Mouse (Mus musculus): ENCODE measurements around the gene Anxa5. TPM values are rescaled to one million over a fixed set of nuclear protein-coding genes. Genes with fewer than 3 reads are reported as not detected.
A peak's percentile ranks its signal among the peaks of the same experiment; 100 is the strongest.

Gene Anxa5
- polyA plus RNA-seq, 1 experiment from 2014 or later, result 129 TPM

- peaks cover 2% of the 10 kb centered on the region; the same call in 1 of the 2 replicates for H3K4me1 ChIP-seq (ENCODE audit: control insufficient read depth, insufficient read depth, low read length)
- no peaks in the 10 kb centered on the region for H3K36me3 ChIP-seq (replicated peaks; ENCODE audit: control insufficient read depth, insufficient read depth, low read depth, low read length)
- H3K27me3 ChIP-seq (ENCODE audit: control insufficient read depth, insufficient read depth, low read length), result no peaks in the 10 kb centered on the region
- H3K9me3 ChIP-seq (replicated peaks; ENCODE audit: control insufficient read depth, low read length), result no peaks in the 10 kb centered on the region
- no peak overlapping the region for H3K27ac ChIP-seq (replicated peaks; ENCODE audit: low read depth, low read length)
- no peak overlapping the region; the same call in 1 of the 2 replicates for H3K4me2 ChIP-seq (ENCODE audit: low read depth, low read length)
- DNase-seq (ENCODE audit: low spot score) (no peak), ATAC-seq (replicated peaks; ENCODE audit: insufficient number of reproducible peaks, low FRiP score, low TSS enrichment, low read depth) (no peak)
- WGBS, result 79% methylated on average over 5 of the region's 5 CpGs
- no peak overlapping the region for H3K9ac ChIP-seq (replicated peaks; ENCODE audit: low read length)
- peak overlapping the region; percentile 67; the same call in 1 of the 2 replicates for H3K4me3 ChIP-seq (ENCODE audit: low read depth, low read length)
Observed at GRCm38 (mm10) chr3:36474421-36474820, 1.3 kb downstream of the Anxa5 start.

DNA sequence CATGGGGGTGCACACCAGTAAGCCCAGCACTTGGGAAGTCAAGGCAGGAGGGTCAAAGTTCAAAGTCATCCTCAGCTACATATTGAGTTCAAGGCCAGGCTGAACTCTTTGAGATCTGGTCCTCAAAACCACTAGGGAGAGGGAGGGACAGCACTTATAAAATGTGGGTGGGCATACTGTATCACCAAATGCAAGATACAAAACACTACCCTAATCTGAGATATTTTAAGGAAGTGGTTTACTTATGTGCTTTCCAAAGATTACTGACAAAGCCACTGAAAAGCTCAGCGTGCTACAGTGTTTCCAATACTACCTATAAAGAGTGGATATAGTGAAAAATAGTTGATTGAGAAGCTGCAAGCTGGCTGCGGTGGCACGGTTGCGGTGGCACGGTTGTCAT, 2.5 kb downstream of the Anxa5 start:
- DNase-seq (ENCODE audit: low spot score) (no peak), ATAC-seq (replicated peaks; ENCODE audit: insufficient number of reproducible peaks, low FRiP score, low TSS enrichment, low read depth) (no peak)
- H3K4me3 ChIP-seq (ENCODE audit: low read depth, low read length), result no peak overlapping the region
- WGBS, result 96% methylated on average over 5 of the region's 5 CpGs
- no peaks in the 10 kb centered on the region for H3K9me3 ChIP-seq (replicated peaks; ENCODE audit: control insufficient read depth, low read length)
- H3K27me3 ChIP-seq (ENCODE audit: control insufficient read depth, insufficient read depth, low read length), result no peaks in the 10 kb centered on the region
- H3K27ac ChIP-seq (replicated peaks; ENCODE audit: low read depth, low read length), result no peak overlapping the region
- peaks cover 2% of the 10 kb centered on the region; the same call in 1 of the 2 replicates for H3K4me1 ChIP-seq (ENCODE audit: control insufficient read depth, insufficient read depth, low read length)
- no peak overlapping the region for H3K9ac ChIP-seq (replicated peaks; ENCODE audit: low read length)
- no peak overlapping the region for H3K4me2 ChIP-seq (ENCODE audit: low read depth, low read length)
- no peaks in the 10 kb centered on the region for H3K36me3 ChIP-seq (replicated peaks; ENCODE audit: control insufficient read depth, insufficient read depth, low read depth, low read length)

GRCm38 (mm10) chr3:36471856-36472255, 3.8 kb downstream of the Anxa5 start:
- Histone ChIP-seq H3K27ac (replicated peaks; ENCODE audit: low read depth, low read length) (no peak overlapping the region), H3K27me3 (ENCODE audit: control insufficient read depth, insufficient read depth, low read length) (no peaks in the 10 kb centered on the region), H3K4me3 (ENCODE audit: low read depth, low read length) (no peak overlapping the region), H3K4me2 (ENCODE audit: low read depth, low read length) (no peak overlapping the region), H3K36me3 (replicated peaks; ENCODE audit: control insufficient read depth, insufficient read depth, low read depth, low read length) (no peaks in the 10 kb centered on the region), H3K9me3 (replicated peaks; ENCODE audit: control insufficient read depth, low read length) (no peaks in the 10 kb centered on the region), H3K4me1 (ENCODE audit: control insufficient read depth, insufficient read depth, low read length) (peaks cover 2% of the 10 kb centered on the region; the same call in 1 of the 2 replicates), H3K9ac (replicated peaks; ENCODE audit: low read length) (no peak overlapping the region)
- DNase-seq (ENCODE audit: low spot score) (no peak), ATAC-seq (replicated peaks; ENCODE audit: insufficient number of reproducible peaks, low FRiP score, low TSS enrichment, low read depth) (no peak)
- WGBS, result 77% methylated on average over 4 of the region's 4 CpGs

DNA sequence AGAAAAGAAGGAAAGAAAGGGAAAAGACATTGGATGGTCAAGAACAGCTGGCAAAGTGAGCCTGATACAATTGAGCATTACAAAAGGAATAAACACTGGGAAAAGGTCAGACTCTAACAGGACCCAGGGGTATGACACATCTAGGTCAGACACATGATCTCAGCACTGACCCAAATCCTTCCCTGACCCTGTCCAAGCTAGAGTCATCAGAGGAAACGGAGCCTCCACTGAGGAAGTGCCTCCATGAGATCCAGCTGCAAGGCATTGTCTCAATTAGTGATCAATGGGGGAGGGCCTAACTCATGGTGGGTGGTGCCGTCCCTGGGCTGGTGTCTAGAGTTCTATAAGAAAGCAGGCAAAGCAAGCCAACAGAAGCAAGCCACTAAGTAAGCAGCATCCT, 6.8 kb downstream of the Anxa5 start:
- DNase-seq (ENCODE audit: low spot score) (no peak), ATAC-seq (replicated peaks; ENCODE audit: insufficient number of reproducible peaks, low FRiP score, low TSS enrichment, low read depth) (no peak)
- Histone ChIP-seq H3K4me1 (ENCODE audit: control insufficient read depth, insufficient read depth, low read length) (no peaks in the 10 kb centered on the region), H3K9ac (replicated peaks; ENCODE audit: low read length) (no peak overlapping the region), H3K27me3 (ENCODE audit: control insufficient read depth, insufficient read depth, low read length) (no peaks in the 10 kb centered on the region), H3K27ac (replicated peaks; ENCODE audit: low read depth, low read length) (no peak overlapping the region), H3K9me3 (replicated peaks; ENCODE audit: control insufficient read depth, low read length) (no peaks in the 10 kb centered on the region), H3K4me3 (ENCODE audit: low read depth, low read length) (no peak overlapping the region), H3K4me2 (ENCODE audit: low read depth, low read length) (no peak overlapping the region), H3K36me3 (replicated peaks; ENCODE audit: control insufficient read depth, insufficient read depth, low read depth, low read length) (no peaks in the 10 kb centered on the region)
- 27% methylated on average over 2 of the region's 2 CpGs for WGBS

DNA sequence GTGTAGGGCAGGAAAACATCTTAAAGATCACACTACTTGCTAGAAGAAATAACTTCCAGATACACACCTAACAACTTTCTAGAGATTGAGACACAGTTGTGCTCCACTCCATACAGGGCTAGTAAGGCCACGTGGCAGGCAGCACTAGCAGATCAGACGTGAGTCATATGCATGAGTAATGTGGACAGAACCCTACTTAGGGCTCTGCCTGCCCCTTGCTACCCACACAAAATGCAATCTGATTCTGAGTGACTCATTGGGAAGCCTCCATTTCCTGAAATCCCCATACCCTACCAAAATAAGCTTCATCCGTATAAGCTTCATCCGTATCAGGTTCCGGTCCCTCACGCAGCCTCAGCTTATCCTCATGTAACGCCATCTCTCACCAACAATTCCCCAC, 8.1 kb downstream of the Anxa5 start:
- Histone ChIP-seq H3K4me3 (ENCODE audit: low read depth, low read length) (no peak overlapping the region), H3K4me1 (ENCODE audit: control insufficient read depth, insufficient read depth, low read length) (no peaks in the 10 kb centered on the region), H3K36me3 (replicated peaks; ENCODE audit: control insufficient read depth, insufficient read depth, low read depth, low read length) (no peaks in the 10 kb centered on the region), H3K27me3 (ENCODE audit: control insufficient read depth, insufficient read depth, low read length) (no peaks in the 10 kb centered on the region), H3K4me2 (ENCODE audit: low read depth, low read length) (no peak overlapping the region), H3K9me3 (replicated peaks; ENCODE audit: control insufficient read depth, low read length) (no peaks in the 10 kb centered on the region), H3K9ac (replicated peaks; ENCODE audit: low read length) (no peak overlapping the region), H3K27ac (replicated peaks; ENCODE audit: low read depth, low read length) (no peak overlapping the region)
- ATAC-seq (replicated peaks; ENCODE audit: insufficient number of reproducible peaks, low FRiP score, low TSS enrichment, low read depth), result no peak
- DNase-seq (ENCODE audit: low spot score), result no peak
- WGBS, result 82% methylated on average over 7 of the region's 7 CpGs

DNA sequence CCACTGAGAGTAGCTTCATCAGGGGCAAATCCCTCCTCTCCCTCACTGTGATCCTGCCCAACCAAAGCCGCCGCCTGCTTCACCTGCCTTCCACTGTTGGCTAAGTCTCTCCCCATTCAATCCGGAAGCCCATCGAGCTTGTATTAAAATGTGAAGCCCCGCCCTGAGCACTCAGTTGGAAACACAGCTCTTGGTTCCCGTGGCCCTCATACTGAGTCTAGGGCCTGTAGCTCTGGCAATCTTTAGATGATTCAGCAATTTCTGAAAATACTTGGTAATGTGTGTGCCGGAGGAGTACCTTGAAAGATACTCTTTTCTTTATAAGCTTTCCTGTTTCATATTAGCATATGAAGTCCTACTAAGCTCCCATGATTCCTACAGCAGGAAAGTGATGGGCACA, 10.2 kb downstream of the Anxa5 start:
- Histone ChIP-seq H3K4me1 (ENCODE audit: control insufficient read depth, insufficient read depth, low read length) (no peaks in the 10 kb centered on the region), H3K4me3 (ENCODE audit: low read depth, low read length) (no peak overlapping the region), H3K27me3 (ENCODE audit: control insufficient read depth, insufficient read depth, low read length) (no peaks in the 10 kb centered on the region), H3K27ac (replicated peaks; ENCODE audit: low read depth, low read length) (no peak overlapping the region), H3K36me3 (replicated peaks; ENCODE audit: control insufficient read depth, insufficient read depth, low read depth, low read length) (no peaks in the 10 kb centered on the region), H3K9me3 (replicated peaks; ENCODE audit: control insufficient read depth, low read length) (no peaks in the 10 kb centered on the region), H3K9ac (replicated peaks; ENCODE audit: low read length) (no peak overlapping the region), H3K4me2 (ENCODE audit: low read depth, low read length) (no peak overlapping the region)
- no peak for ATAC-seq (replicated peaks; ENCODE audit: insufficient number of reproducible peaks, low FRiP score, low TSS enrichment, low read depth)
- 64% methylated on average over 7 of the region's 7 CpGs for WGBS
- no peak for DNase-seq (ENCODE audit: low spot score)

GRCm38 (mm10) chr3:36462348-36462747, 13.3 kb downstream of the Anxa5 start:
- Histone ChIP-seq H3K4me1 (ENCODE audit: control insufficient read depth, insufficient read depth, low read length) (no peaks in the 10 kb centered on the region), H3K4me2 (ENCODE audit: low read depth, low read length) (no peak overlapping the region), H3K27me3 (ENCODE audit: control insufficient read depth, insufficient read depth, low read length) (no peaks in the 10 kb centered on the region), H3K4me3 (ENCODE audit: low read depth, low read length) (no peak overlapping the region), H3K9ac (replicated peaks; ENCODE audit: low read length) (no peak overlapping the region), H3K36me3 (replicated peaks; ENCODE audit: control insufficient read depth, insufficient read depth, low read depth, low read length) (no peaks in the 10 kb centered on the region), H3K9me3 (replicated peaks; ENCODE audit: control insufficient read depth, low read length) (no peaks in the 10 kb centered on the region), H3K27ac (replicated peaks; ENCODE audit: low read depth, low read length) (no peak overlapping the region)
- 41% methylated on average over 1 of the region's 1 CpGs for WGBS
- DNase-seq (ENCODE audit: low spot score) (no peak), ATAC-seq (replicated peaks; ENCODE audit: insufficient number of reproducible peaks, low FRiP score, low TSS enrichment, low read depth) (no peak)

DNA sequence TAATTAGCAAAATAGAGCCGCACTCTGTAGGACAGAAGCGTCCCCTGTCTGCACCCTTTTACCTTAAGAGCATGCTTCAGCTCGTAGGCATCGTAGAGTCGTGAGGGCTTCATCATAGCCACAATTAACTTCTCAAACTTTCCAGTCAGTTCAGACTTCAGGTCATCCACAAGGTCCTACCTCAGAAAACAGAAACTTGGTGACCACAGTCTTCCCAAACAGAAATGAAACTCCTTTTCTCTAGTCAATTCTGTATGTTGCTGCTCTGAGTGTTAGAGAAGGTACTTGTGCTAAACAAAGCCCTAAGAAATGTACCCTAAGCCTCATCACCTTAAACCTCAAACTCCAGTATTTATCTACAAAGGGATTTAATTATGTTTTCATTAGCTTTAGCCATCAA, 13.9 kb downstream of the Anxa5 start:
- Histone ChIP-seq H3K4me2 (ENCODE audit: low read depth, low read length) (no peak overlapping the region), H3K27me3 (ENCODE audit: control insufficient read depth, insufficient read depth, low read length) (no peaks in the 10 kb centered on the region)
- 75% methylated on average over 5 of the region's 5 CpGs for WGBS

More for the DNA sequence above, 13.9 kb downstream of the Anxa5 start:
- Histone ChIP-seq H3K4me3 (ENCODE audit: low read depth, low read length) (no peak overlapping the region), H3K4me1 (ENCODE audit: control insufficient read depth, insufficient read depth, low read length) (no peaks in the 10 kb centered on the region), H3K36me3 (replicated peaks; ENCODE audit: control insufficient read depth, insufficient read depth, low read depth, low read length) (no peaks in the 10 kb centered on the region), H3K9me3 (replicated peaks; ENCODE audit: control insufficient read depth, low read length) (no peaks in the 10 kb centered on the region), H3K27ac (replicated peaks; ENCODE audit: low read depth, low read length) (no peak overlapping the region), H3K9ac (replicated peaks; ENCODE audit: low read length) (no peak overlapping the region)
- DNase-seq (ENCODE audit: low spot score) (no peak), ATAC-seq (replicated peaks; ENCODE audit: insufficient number of reproducible peaks, low FRiP score, low TSS enrichment, low read depth) (no peak)

Data from embryonic facial prominence, embryonic 11.5 days (tissue).